Mouse (Mus musculus) adrenal gland, adult 2 months (tissue): ENCODE data around the gene Chrna7. TPM values are rescaled to one million over a fixed set of nuclear protein-coding genes. Genes with fewer than 3 reads are reported as not detected.

Experiments used
- DNase-seq: peaks from one replicate; pipeline ENCODE4 v3.0.0; 2021
- polyA plus RNA-seq: library from polyadenylated mRNA; depleted of rRNA; stranded (reverse); fragments of >200 nt; gene quantifications from 2 replicates; pipeline ENCODE4 v1.2.3, GENCODE M21; 2012; rRNA removed
- total RNA-seq, 2 experiments: library from RNA; stranded (reverse); gene quantifications; 2 replicates each; pipeline ENCODE4 v1.2.3; 2021

Gene Chrna7
- total and polyA plus RNA-seq, 3 experiments, result 12.0 to 23.0 (median 15.1) TPM

GRCm38 (mm10) chr7:63084351-63085003 lies 127.9 kb downstream of the Chrna7 start:
- DNase-seq, result no peak

GRCm38 (mm10) chr7:63060996-63061395 lies 151.4 kb downstream of the Chrna7 start:
- DNase-seq, result no peak

Other genes starting within 250 kb of the Chrna7 start
- under 1 TPM; 0.61 to 0.62 TPM for gene Otud7a, start 232.2 kb upstream of the Chrna7 start, total RNA-seq
- gene Otud7a, start 232.2 kb upstream of the Chrna7 start, polyA plus RNA-seq, result 0.08 and 0.64 TPM in 2 replicates